Mouse (Mus musculus) stomach, embryonic 16.5 days (tissue): Measurements from ENCODE around the gene BC030499. TPM values are rescaled to one million over a fixed set of nuclear protein-coding genes. Genes with fewer than 3 reads are reported as not detected.
A peak's percentile ranks its signal among the peaks of the same experiment; 100 is the strongest.

Source experiments
- ATAC-seq: fragments of 200-750 bp; cut with Nextera tagmentation; 2 replicates; pipeline ENCODE4 v1.8.0; 2017; ENCODE audit warnings: moderate number of reproducible peaks, moderate TSS enrichment; ENCODE audit not compliant: insufficient read depth, low FRiP score
- H3K27ac ChIP-seq: fragments of 300-500 bp; sonication (generic); 2 replicates; pipeline ENCODE4 v1.5.1; 2014; ENCODE audit warnings: low read length
- H3K27me3 ChIP-seq: fragments of 300-500 bp; sonication (generic); 2 replicates; pipeline ENCODE4 v1.6.1; 2014; ENCODE audit warnings: low read length, control low read depth, mixed read lengths; ENCODE audit not compliant: control insufficient read depth, insufficient read depth
- H3K36me3 ChIP-seq: fragments of 300-500 bp; sonication (generic); 2 replicates; pipeline ENCODE4 v1.6.1; 2014; ENCODE audit warnings: low read length; ENCODE audit not compliant: control insufficient read depth, insufficient read depth
- H3K4me1 ChIP-seq: fragments of 300-500 bp; sonication (generic); 2 replicates; pipeline ENCODE4 v1.6.1; 2014; ENCODE audit warnings: low read length, control low read depth, mixed read lengths; ENCODE audit not compliant: control insufficient read depth, insufficient read depth
- H3K4me2 ChIP-seq: fragments of 300-500 bp; sonication (generic); 2 replicates; pipeline ENCODE4 v1.6.1; 2014; ENCODE audit warnings: low read depth, low read length, mixed read lengths
- H3K4me3 ChIP-seq: fragments of 300-500 bp; sonication (generic); replicated peaks from 2 replicates; pipeline ENCODE4 v1.5.1; 2014; ENCODE audit warnings: mild to moderate bottlenecking, low read length
- H3K9ac ChIP-seq: fragments of 300-500 bp; sonication (generic); 2 replicates; pipeline ENCODE4 v1.6.1; 2014; ENCODE audit warnings: low read length
- H3K9me3 ChIP-seq: fragments of 300-500 bp; sonication (generic); replicated peaks from 2 replicates; pipeline ENCODE4 v1.6.1; 2016; ENCODE audit warnings: low read length, control low read depth; ENCODE audit not compliant: control insufficient read depth
- WGBS: fragments of 180-500 bp; shearing (Covaris S2); extraction: QIAGEN DNeasy Blood & Tissue Kit; methylation state at CpG from one replicate; pipeline ENCODE4 v1.1.7; 2014; 5-methylcytosine and 5-hydroxymethylcytosine counted together
- polyA plus RNA-seq: library from polyadenylated mRNA; unstranded; fragments of >200 nt; fragmentation: Nextera tagmentation; extraction: Ambion mirVana; gene quantifications from 2 replicates; pipeline ENCODE4 v1.2.1, GENCODE M21; 2015

The BC030499 gene
- 0.17 and 0.54 TPM in 2 replicates for polyA plus RNA-seq

- WGBS, result 91% methylated on average over 4 of the region's 4 CpGs
- no peaks in the 10 kb centered on the region for H3K27me3 ChIP-seq
Measured at GRCm38 (mm10) chr11:78290654-78291053, at the start of gene BC030499. Gene BC030499, plus strand, starts transcription at chr11:78290841.

GRCm38 (mm10) chr11:78245261-78245626 is 45.4 kb upstream of the BC030499 start:
- Histone ChIP-seq H3K36me3 (no peaks in the 10 kb centered on the region), H3K4me3 (peak overlapping the region; percentile 93), H3K27ac (peak overlapping the region; percentile 98), H3K27me3 (no peaks in the 10 kb centered on the region), H3K4me2 (peak overlapping the region; percentile 83), H3K9me3 (no peaks in the 10 kb centered on the region), H3K4me1 (peaks cover 23% of the 10 kb centered on the region), H3K9ac (peak overlapping the region; percentile 92)
- under 1% methylated on average over 19 of the region's 19 CpGs for WGBS
- ATAC-seq, result no peak

More at GRCm38 (mm10) chr11:78290654-78291053, at the start of gene BC030499:
- no peak within 1 kb of the TSS for H3K9ac ChIP-seq
- H3K4me2 ChIP-seq, result no peak within 1 kb of the TSS
- no peaks in the 10 kb centered on the region for H3K9me3 ChIP-seq
- H3K4me1 ChIP-seq, result no peaks in the 10 kb centered on the region
- H3K4me3 ChIP-seq, result no peak within 1 kb of the TSS
- H3K36me3 ChIP-seq, result peaks cover 17% of the 10 kb centered on the region; the same call in 1 of the 2 replicates
- no peak within 1 kb of the TSS for H3K27ac ChIP-seq
- ATAC-seq, result no peak

- Histone ChIP-seq H3K27me3 (no peaks in the 10 kb centered on the region), H3K4me2 (peak within 1 kb of the TSS; percentile 83), H3K36me3 (no peaks in the 10 kb centered on the region), H3K4me3 (peak within 1 kb of the TSS; percentile 93), H3K27ac (peak within 1 kb of the TSS; percentile 98), H3K4me1 (peaks cover 23% of the 10 kb centered on the region), H3K9me3 (no peaks in the 10 kb centered on the region), H3K9ac (peak within 1 kb of the TSS; percentile 92)
- peak; percentile 92 for ATAC-seq
- under 1% methylated on average over 50 of the region's 50 CpGs for WGBS
Measured at GRCm38 (mm10) chr11:78245627-78246317, 44.9 kb upstream of the BC030499 start, which contains the start of the genes Sdf2 and Supt6. Gene Sdf2, plus strand, starts transcription at chr11:78245746. Gene Supt6, minus strand, starts transcription at chr11:78245987.

GRCm38 (mm10) chr11:78246318-78247011 is 44.2 kb upstream of the BC030499 start:
- WGBS, result 25% methylated on average over 7 of the region's 7 CpGs
- H3K36me3 ChIP-seq, result no peaks in the 10 kb centered on the region

GRCm38 (mm10) chr11:78247012-78247348 is 43.7 kb upstream of the BC030499 start:
- peak; percentile 59 for ATAC-seq
- no peaks in the 10 kb centered on the region for H3K9me3 ChIP-seq
- peaks cover 23% of the 10 kb centered on the region for H3K4me1 ChIP-seq
- H3K4me2 ChIP-seq, result peak overlapping the region; percentile 83
- H3K27ac ChIP-seq, result peak overlapping the region; percentile 98
- no peaks in the 10 kb centered on the region for H3K27me3 ChIP-seq
- H3K9ac ChIP-seq, result no peak overlapping the region
- H3K36me3 ChIP-seq, result peaks cover under 1% of the 10 kb centered on the region; the same call in 1 of the 2 replicates
- peak overlapping the region; percentile 93 for H3K4me3 ChIP-seq
- 34% methylated on average over 3 of the region's 3 CpGs for WGBS

More at GRCm38 (mm10) chr11:78246318-78247011, 44.2 kb upstream of the BC030499 start:
- H3K4me1 ChIP-seq, result peaks cover 23% of the 10 kb centered on the region
- H3K4me2 ChIP-seq, result peak overlapping the region; percentile 83
- H3K27ac ChIP-seq, result peak overlapping the region; percentile 98
- ATAC-seq, result no peak
- no peaks in the 10 kb centered on the region for H3K27me3 ChIP-seq
- peak overlapping the region; percentile 92 for H3K9ac ChIP-seq
- H3K9me3 ChIP-seq, result no peaks in the 10 kb centered on the region
- peak overlapping the region; percentile 93 for H3K4me3 ChIP-seq

- H3K36me3 ChIP-seq, result peaks cover 5% of the 10 kb centered on the region; the same call in 1 of the 2 replicates
- ATAC-seq, result no peak
- H3K4me2 ChIP-seq, result peak overlapping the region; percentile 83
- peaks cover 23% of the 10 kb centered on the region for H3K4me1 ChIP-seq
- H3K4me3 ChIP-seq, result 0 out of 2 replicates have a peak overlapping the region, but pooled peaks have one; percentile 14
- peak overlapping the region; percentile 98; the same call in 1 of the 2 replicates for H3K27ac ChIP-seq
- no peaks in the 10 kb centered on the region for H3K9me3 ChIP-seq
- WGBS, result 64% methylated on average over 4 of the region's 4 CpGs
- H3K9ac ChIP-seq, result no peak overlapping the region
- no peaks in the 10 kb centered on the region for H3K27me3 ChIP-seq
Measured at GRCm38 (mm10) chr11:78247727-78248140, 42.9 kb upstream of the BC030499 start.

GRCm38 (mm10) chr11:78256618-78257017 is 34.0 kb upstream of the BC030499 start:
- H3K27me3 ChIP-seq, result no peaks in the 10 kb centered on the region
- peaks cover 11% of the 10 kb centered on the region; the same call in 1 of the 2 replicates for H3K36me3 ChIP-seq
- H3K4me3 ChIP-seq, result no peak overlapping the region
- H3K27ac ChIP-seq, result no peak overlapping the region
- H3K4me1 ChIP-seq, result no peaks in the 10 kb centered on the region
- H3K4me2 ChIP-seq, result no peak overlapping the region
- H3K9me3 ChIP-seq, result no peaks in the 10 kb centered on the region
- WGBS, result 93% methylated on average over 1 of the region's 1 CpGs
- H3K9ac ChIP-seq, result no peak overlapping the region
- no peak for ATAC-seq

- peak overlapping the region; percentile 46 for H3K4me2 ChIP-seq
- no peaks in the 10 kb centered on the region for H3K9me3 ChIP-seq
- 0 out of 2 replicates have a peak, but pooled peaks cover 5% of the 10 kb centered on the region for H3K36me3 ChIP-seq
- no peak overlapping the region for H3K27ac ChIP-seq
- no peaks in the 10 kb centered on the region for H3K27me3 ChIP-seq
- peaks cover 10% of the 10 kb centered on the region for H3K4me1 ChIP-seq
- no peak for ATAC-seq
- WGBS, result 94% methylated on average over 2 of the region's 2 CpGs
- H3K4me3 ChIP-seq, result peak overlapping the region; percentile 94
- no peak overlapping the region for H3K9ac ChIP-seq
Measured at GRCm38 (mm10) chr11:78260489-78261258, 30.0 kb upstream of the BC030499 start.
